Mouse (Mus musculus): Measurements from ENCODE around the gene Lrmda. TPM values are rescaled to one million over a fixed set of nuclear protein-coding genes. Genes with fewer than 3 reads are reported as not detected.

Gene Lrmda
- polyA plus RNA-seq, 1 experiment from 2014 or later, result 0.57 TPM

GRCm38 (mm10) chr14:22020885-22021284, 1.4 kb downstream of the Lrmda start:
- WGBS, result 15% methylated on average over 2 of the region's 2 CpGs
- Histone ChIP-seq H3K9me3 (no peaks in the 10 kb centered on the region), H3K4me3 (replicated peaks) (no peak overlapping the region), H3K27ac (no peak overlapping the region), H3K4me2 (no peak overlapping the region), H3K4me1 (peaks cover 14% of the 10 kb centered on the region), H3K36me3 (no peaks in the 10 kb centered on the region), H3K27me3 (replicated peaks) (no peaks in the 10 kb centered on the region), H3K9ac (no peak overlapping the region)
- no peak; the same call in 1 of the 2 replicates for ATAC-seq (ENCODE audit: insufficient read depth, low FRiP score, low read depth)

GRCm38 (mm10) chr14:22023533-22023932, 4.0 kb downstream of the Lrmda start:
- Histone ChIP-seq H3K9me3 (no peaks in the 10 kb centered on the region), H3K27ac (no peak overlapping the region), H3K4me3 (replicated peaks) (no peak overlapping the region), H3K4me1 (peaks cover 14% of the 10 kb centered on the region), H3K36me3 (no peaks in the 10 kb centered on the region), H3K9ac (no peak overlapping the region), H3K27me3 (replicated peaks) (no peaks in the 10 kb centered on the region), H3K4me2 (no peak overlapping the region)
- no peak for ATAC-seq (ENCODE audit: insufficient read depth, low FRiP score, low read depth)
- WGBS, result 80% methylated on average over 4 of the region's 4 CpGs

GRCm38 (mm10) chr14:22035900-22036299, 16.4 kb downstream of the Lrmda start:
- Histone ChIP-seq H3K4me3 (replicated peaks) (no peak overlapping the region), H3K9me3 (no peaks in the 10 kb centered on the region), H3K9ac (no peak overlapping the region), H3K27ac (no peak overlapping the region), H3K27me3 (replicated peaks) (no peaks in the 10 kb centered on the region), H3K36me3 (no peaks in the 10 kb centered on the region), H3K4me2 (no peak overlapping the region), H3K4me1 (peaks cover 10% of the 10 kb centered on the region)
- WGBS, result 40% methylated on average over 3 of the region's 3 CpGs
- ATAC-seq (ENCODE audit: insufficient read depth, low FRiP score, low read depth), result peak; percentile 80

GRCm38 (mm10) chr14:22036338-22036737, 16.8 kb downstream of the Lrmda start:
- Histone ChIP-seq H3K4me2 (no peak overlapping the region), H3K9ac (no peak overlapping the region), H3K4me3 (replicated peaks) (no peak overlapping the region), H3K9me3 (no peaks in the 10 kb centered on the region), H3K27me3 (replicated peaks) (no peaks in the 10 kb centered on the region), H3K27ac (no peak overlapping the region), H3K4me1 (peaks cover 10% of the 10 kb centered on the region), H3K36me3 (no peaks in the 10 kb centered on the region)
- whole genome bisulfite sequencing, result 34% methylated on average over 6 of the region's 6 CpGs
- no peak for ATAC-seq (ENCODE audit: insufficient read depth, low FRiP score, low read depth)

- Histone ChIP-seq H3K9ac (no peak overlapping the region), H3K4me2 (no peak overlapping the region), H3K9me3 (no peaks in the 10 kb centered on the region), H3K36me3 (no peaks in the 10 kb centered on the region), H3K27ac (no peak overlapping the region), H3K27me3 (replicated peaks) (no peaks in the 10 kb centered on the region), H3K4me3 (replicated peaks) (no peak overlapping the region), H3K4me1 (peaks cover 10% of the 10 kb centered on the region)
- 72% methylated on average over 12 of the region's 12 CpGs for WGBS
- no peak for ATAC-seq (ENCODE audit: insufficient read depth, low FRiP score, low read depth)
These were observed 17.4 kb downstream of the Lrmda start for GRCm38 (mm10) chr14:22036802-22037497.

- no peak for ATAC-seq (ENCODE audit: insufficient read depth, low FRiP score, low read depth)
- Histone ChIP-seq H3K27ac (no peak overlapping the region), H3K27me3 (replicated peaks) (no peaks in the 10 kb centered on the region), H3K4me2 (no peak overlapping the region), H3K36me3 (no peaks in the 10 kb centered on the region), H3K4me1 (peaks cover 10% of the 10 kb centered on the region), H3K4me3 (replicated peaks) (no peak overlapping the region), H3K9ac (no peak overlapping the region), H3K9me3 (no peaks in the 10 kb centered on the region)
- WGBS, result 73% methylated on average over 16 of the region's 16 CpGs
These were observed 18.1 kb downstream of the Lrmda start for GRCm38 (mm10) chr14:22037498-22038131.

GRCm38 (mm10) chr14:22042146-22042545, 22.6 kb downstream of the Lrmda start:
- WGBS, result 82% methylated on average over 6 of the region's 6 CpGs
- Histone ChIP-seq H3K27me3 (replicated peaks) (no peaks in the 10 kb centered on the region), H3K4me3 (replicated peaks) (no peak overlapping the region), H3K27ac (no peak overlapping the region), H3K4me1 (no peaks in the 10 kb centered on the region), H3K4me2 (no peak overlapping the region), H3K9ac (no peak overlapping the region), H3K36me3 (no peaks in the 10 kb centered on the region), H3K9me3 (no peaks in the 10 kb centered on the region)
- no peak for ATAC-seq (ENCODE audit: insufficient read depth, low FRiP score, low read depth)

GRCm38 (mm10) chr14:22043420-22043819, 23.9 kb downstream of the Lrmda start:
- Histone ChIP-seq H3K9ac (no peak overlapping the region), H3K4me1 (no peaks in the 10 kb centered on the region), H3K4me2 (no peak overlapping the region), H3K36me3 (no peaks in the 10 kb centered on the region), H3K27me3 (replicated peaks) (no peaks in the 10 kb centered on the region), H3K9me3 (no peaks in the 10 kb centered on the region), H3K4me3 (replicated peaks) (no peak overlapping the region), H3K27ac (no peak overlapping the region)
- no peak for ATAC-seq (ENCODE audit: insufficient read depth, low FRiP score, low read depth)
- WGBS, result 86% methylated on average over 5 of the region's 5 CpGs

- H3K36me3 ChIP-seq, result no peaks in the 10 kb centered on the region
- no peak overlapping the region for H3K9ac ChIP-seq
- no peak for ATAC-seq (ENCODE audit: insufficient read depth, low FRiP score, low read depth)
- H3K4me1 ChIP-seq, result no peaks in the 10 kb centered on the region; the same call in 1 of the 2 replicates
- no peaks in the 10 kb centered on the region for H3K27me3 ChIP-seq (replicated peaks)
- H3K4me3 ChIP-seq (replicated peaks), result no peak overlapping the region
- no peak overlapping the region for H3K27ac ChIP-seq
- H3K9me3 ChIP-seq, result no peaks in the 10 kb centered on the region
- no peak overlapping the region for H3K4me2 ChIP-seq
- WGBS, result 69% methylated on average over 10 of the region's 10 CpGs
These were observed 26.8 kb downstream of the Lrmda start for GRCm38 (mm10) chr14:22046262-22046856.

GRCm38 (mm10) chr14:22048068-22048899, 28.8 kb downstream of the Lrmda start:
- no peaks in the 10 kb centered on the region for H3K36me3 ChIP-seq
- H3K4me1 ChIP-seq, result peaks cover 2% of the 10 kb centered on the region; the same call in 1 of the 2 replicates
- no peak overlapping the region for H3K9ac ChIP-seq
- H3K9me3 ChIP-seq, result no peaks in the 10 kb centered on the region
- H3K4me2 ChIP-seq, result no peak overlapping the region
- H3K27me3 ChIP-seq (replicated peaks), result no peaks in the 10 kb centered on the region
- ATAC-seq (ENCODE audit: insufficient read depth, low FRiP score, low read depth), result peak; percentile 24; the same call in 1 of the 2 replicates
- no peak overlapping the region for H3K27ac ChIP-seq
- no peak overlapping the region for H3K4me3 ChIP-seq (replicated peaks)
- 62% methylated on average over 18 of the region's 18 CpGs for WGBS

- no peak overlapping the region for H3K4me2 ChIP-seq
- no peaks in the 10 kb centered on the region for H3K36me3 ChIP-seq
- 60% methylated on average over 6 of the region's 6 CpGs for WGBS
- peaks cover 2% of the 10 kb centered on the region; the same call in 1 of the 2 replicates for H3K4me1 ChIP-seq
- no peak overlapping the region for H3K9ac ChIP-seq
- no peak overlapping the region for H3K4me3 ChIP-seq (replicated peaks)
- ATAC-seq (ENCODE audit: insufficient read depth, low FRiP score, low read depth), result no peak
- H3K27me3 ChIP-seq (replicated peaks), result no peaks in the 10 kb centered on the region
- H3K9me3 ChIP-seq, result no peaks in the 10 kb centered on the region
- H3K27ac ChIP-seq, result no peak overlapping the region
These were observed 29.3 kb downstream of the Lrmda start for GRCm38 (mm10) chr14:22048900-22049199.

GRCm38 (mm10) chr14:22049282-22049681, 29.8 kb downstream of the Lrmda start:
- ATAC-seq (ENCODE audit: insufficient read depth, low FRiP score, low read depth), result no peak
- Histone ChIP-seq H3K36me3 (no peaks in the 10 kb centered on the region), H3K27ac (no peak overlapping the region), H3K4me1 (peaks cover 2% of the 10 kb centered on the region; the same call in 1 of the 2 replicates), H3K4me2 (no peak overlapping the region), H3K9ac (no peak overlapping the region), H3K27me3 (replicated peaks) (no peaks in the 10 kb centered on the region), H3K9me3 (no peaks in the 10 kb centered on the region), H3K4me3 (replicated peaks) (no peak overlapping the region)
- 50% methylated on average over 1 of the region's 1 CpGs for WGBS

Data from stomach, embryonic 15.5 days (tissue).